Mouse (Mus musculus) thymus, postnatal 14 days (tissue): Measurements from ENCODE around the gene Cntnap1.
"Not testable (repeated sequence)": the region's sequence is repeated elsewhere in the genome, so short reads cannot be mapped to it uniquely, and the experiment has no call there.

Experiments used
- DNase-seq: peaks from one replicate; pipeline ENCODE4 v3.0.0; 2021

Cntnap1 gene

DNA sequence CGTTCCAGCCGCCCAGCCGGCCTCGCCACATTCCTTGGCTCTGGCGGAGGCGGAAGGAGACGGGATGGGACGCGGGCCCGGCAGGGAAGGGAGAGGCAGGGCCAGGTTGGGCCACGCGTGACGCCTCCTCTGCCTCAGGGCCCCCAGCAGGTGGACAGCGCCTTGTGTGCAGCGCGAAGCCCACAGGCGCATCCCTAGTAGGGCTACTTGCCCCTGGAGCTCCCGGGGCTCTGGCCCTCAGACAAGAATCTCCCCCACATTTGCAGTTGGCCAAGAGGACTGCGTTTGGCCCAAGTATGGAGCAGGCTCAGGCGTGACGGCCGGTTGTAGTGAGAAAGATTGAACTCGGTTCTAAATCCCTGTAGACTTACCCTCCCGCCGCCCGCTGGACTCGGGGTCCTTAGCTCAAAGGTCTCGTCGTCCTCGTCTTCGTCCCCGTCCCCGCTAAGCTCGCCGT is at the start of gene Cntnap1:
Gene Cntnap1 (plus strand): TSS at position 170 of the 457 bp plus-strand sequence.
- DNase-seq: no peak

- DNase-seq: peak; percentile 27
These were observed 49.7 kb upstream of the Cntnap1 start for GRCm38 (mm10) chr11:101120545-101121188.

GRCm38 (mm10) chr11:101124494-101124893 is 45.8 kb upstream of the Cntnap1 start:
- not testable (repeated sequence) for DNase-seq

- DNase-seq: not testable (repeated sequence)
These were observed 45.3 kb upstream of the Cntnap1 start for GRCm38 (mm10) chr11:101125008-101125407.

GRCm38 (mm10) chr11:101127075-101127474 is 43.2 kb upstream of the Cntnap1 start:
- peak; percentile 27 for DNase-seq

DNA sequence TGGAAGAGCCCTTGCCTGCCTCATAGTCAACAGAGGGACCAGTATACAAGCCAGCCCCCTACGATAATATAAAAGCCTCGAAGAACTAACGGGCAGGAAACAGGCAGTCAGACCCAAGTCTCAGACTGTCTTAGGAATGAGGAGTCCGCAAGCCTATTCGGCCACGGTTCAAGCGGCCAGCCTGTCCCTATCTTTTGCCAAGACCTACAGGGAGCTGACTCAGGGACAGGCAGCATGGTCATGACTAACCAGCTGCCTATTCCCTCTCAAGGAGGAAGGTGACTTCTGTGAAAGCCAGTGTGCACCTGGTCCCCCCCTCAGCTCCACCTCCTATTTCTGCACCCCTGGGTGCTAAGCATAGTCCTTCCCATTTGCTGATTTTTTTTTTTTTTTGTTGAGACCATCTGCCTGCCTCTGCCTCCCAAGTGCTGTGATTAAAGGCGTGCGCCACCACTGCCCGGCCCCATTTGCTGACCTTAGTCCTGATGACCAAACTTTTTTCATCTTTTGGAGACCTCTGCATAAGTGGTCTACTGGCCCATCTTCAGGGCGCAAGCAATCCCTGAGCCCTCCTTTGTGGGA is 41.2 kb upstream of the Cntnap1 start:
- DNase-seq: no peak

- DNase-seq: no peak
These were observed 40.1 kb upstream of the Cntnap1 start for GRCm38 (mm10) chr11:101130056-101130756.

GRCm38 (mm10) chr11:101131187-101131586 is 39.1 kb upstream of the Cntnap1 start:
- DNase-seq: no peak

GRCm38 (mm10) chr11:101131701-101132100 is 38.6 kb upstream of the Cntnap1 start:
- peak; percentile 40 for DNase-seq

DNA sequence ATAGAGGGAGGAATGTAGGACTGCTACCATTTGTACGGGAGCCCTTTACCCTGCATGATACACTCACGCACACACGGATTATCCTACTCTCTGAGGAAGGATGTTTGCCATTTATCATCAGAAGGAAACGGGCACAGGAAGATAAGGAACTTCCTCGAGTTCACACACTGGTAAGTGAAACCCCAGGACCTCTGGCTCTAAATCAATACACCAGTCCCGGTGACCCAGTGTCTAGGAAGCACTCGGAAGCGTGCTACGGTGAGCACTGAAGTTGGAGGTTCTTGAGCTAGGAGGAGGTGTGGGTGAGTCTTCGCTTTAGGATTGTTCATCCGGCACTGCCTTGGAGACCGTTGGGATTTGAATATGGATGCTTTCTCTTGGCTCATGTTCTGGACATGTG is 37.3 kb upstream of the Cntnap1 start:
- no peak for DNase-seq

GRCm38 (mm10) chr11:101134217-101134865 is 36.0 kb upstream of the Cntnap1 start:
- no peak for DNase-seq

DNA sequence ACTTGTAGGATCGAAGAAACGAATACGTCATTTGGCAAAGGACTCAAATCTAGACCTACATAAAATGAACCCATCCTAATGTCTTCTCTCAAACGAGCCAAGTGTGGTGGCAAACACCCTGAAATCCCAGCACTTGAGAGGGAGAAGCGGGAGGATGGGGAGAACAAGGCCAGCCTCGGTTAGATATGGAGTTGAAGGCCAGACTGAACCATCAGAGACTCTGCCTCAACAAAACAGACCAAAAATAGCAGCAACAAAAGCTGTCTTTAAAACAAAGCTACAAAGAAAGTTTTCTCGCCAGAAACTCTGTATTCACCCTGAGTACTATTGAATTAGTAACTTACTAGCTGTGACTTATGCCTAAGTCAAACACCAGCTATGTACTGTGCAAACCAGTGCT is 33.3 kb upstream of the Cntnap1 start:
- DNase-seq: no peak

- DNase-seq: no peak
These were observed 31.7 kb upstream of the Cntnap1 start for GRCm38 (mm10) chr11:101138536-101139181.

DNA sequence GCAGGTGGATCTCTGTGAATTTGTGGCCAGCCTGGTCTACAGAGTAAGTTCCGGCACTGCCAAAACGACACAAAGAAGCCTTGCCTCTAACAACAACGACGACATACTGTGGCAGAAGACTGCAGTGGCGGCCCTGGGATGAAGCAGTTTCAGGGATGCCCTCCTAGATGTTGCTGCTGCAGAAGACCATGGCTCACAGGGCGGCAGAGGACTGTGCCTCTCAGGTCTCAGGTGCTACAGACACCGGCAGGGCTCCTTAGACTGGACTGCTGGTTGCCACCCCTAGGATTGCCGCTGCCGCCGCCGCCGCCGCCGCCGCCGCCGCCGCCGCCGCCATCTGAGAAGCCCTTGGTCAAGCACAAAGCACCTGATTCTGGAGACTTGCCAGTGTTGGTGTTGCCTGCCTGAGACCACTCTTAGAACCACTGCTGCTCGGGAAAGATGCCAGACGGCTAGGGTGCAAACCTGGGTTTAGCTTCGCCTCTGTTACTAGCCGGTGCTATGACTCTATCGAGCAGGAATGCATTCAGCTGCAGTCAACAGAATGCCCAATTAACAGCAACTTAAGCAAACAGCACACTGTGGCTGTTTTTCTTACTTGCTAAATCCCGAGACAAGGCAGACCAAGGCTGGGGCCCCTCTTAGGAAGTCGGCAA is 30.0 kb upstream of the Cntnap1 start:
- DNase-seq: no peak

DNA sequence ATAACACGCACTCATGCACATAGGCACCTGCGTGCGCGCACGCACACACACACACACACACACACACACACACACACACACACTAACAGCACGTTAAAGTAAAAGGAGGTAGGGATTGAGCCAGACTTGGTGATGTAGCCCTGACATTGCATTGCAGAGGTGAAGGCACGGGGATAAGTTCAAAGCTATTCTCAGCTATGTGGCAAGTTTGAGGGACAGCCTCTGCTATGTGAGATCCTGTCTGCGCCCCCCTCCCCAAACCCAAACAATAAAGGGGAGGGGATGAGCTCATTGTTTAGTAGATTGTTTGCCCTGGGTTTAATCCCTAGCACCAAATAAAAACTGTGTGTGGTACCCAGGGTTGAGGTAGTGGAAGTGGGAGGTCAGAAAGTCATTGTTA is 29.2 kb upstream of the Cntnap1 start:
- DNase-seq: no peak

GRCm38 (mm10) chr11:101142215-101142967 is 27.9 kb upstream of the Cntnap1 start:
- no peak for DNase-seq

- DNase-seq: peak; percentile 63
These were observed 26.7 kb upstream of the Cntnap1 start for GRCm38 (mm10) chr11:101143338-101144225.

- no peak for DNase-seq
These were observed 23.9 kb upstream of the Cntnap1 start for GRCm38 (mm10) chr11:101146377-101146776.

DNA sequence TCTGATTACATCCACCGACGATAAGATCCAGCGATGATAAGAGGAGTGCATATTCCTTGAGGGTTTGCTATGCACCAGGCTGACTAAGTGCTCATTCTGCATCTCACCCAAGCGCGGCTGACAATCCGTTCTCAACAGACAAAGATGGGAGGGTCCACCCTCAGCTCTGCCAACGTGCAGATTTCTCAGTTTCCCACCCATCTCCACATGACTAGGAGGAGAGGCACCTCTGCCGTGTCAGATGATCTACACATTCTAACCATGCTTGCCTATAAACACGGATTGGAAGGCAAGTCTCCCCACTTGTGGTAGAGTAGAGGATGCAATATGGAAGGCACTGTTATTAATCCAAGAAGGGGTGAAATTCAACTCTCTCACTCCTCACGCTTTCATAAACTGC is 21.6 kb upstream of the Cntnap1 start:
- no peak for DNase-seq
